Mouse (Mus musculus): ENCODE data around the gene Nr1i3.

GRCm38 (mm10) chr1:171171138-171171537, 42.6 kb upstream of the Nr1i3 start:
- TF ChIP-seq CTCF (IDR thresholded peaks at IDR 0.05; ENCODE audit: control insufficient read depth, insufficient read depth, low read length) (no peak), POLR2A (IDR thresholded peaks at IDR 0.05; ENCODE audit: borderline replicate concordance, control insufficient read depth, low read depth, low read length) (no peak)

Measured in bone marrow, adult 2 months (tissue).